Mouse (Mus musculus) monocyte, adult 5-6 weeks (primary cell): ENCODE data around the gene Pigb. TPM values are rescaled to one million over a fixed set of nuclear protein-coding genes. Genes with fewer than 3 reads are reported as not detected.
A peak's percentile ranks its signal among the peaks of the same experiment; 100 is the strongest.

Source experiments
- ATAC-seq: fragments of 153-309, 156-312 bp; replicated peaks from 2 replicates; pipeline ENCODE4 v1.8.0; 2017; ENCODE audit warnings: mild to moderate bottlenecking; ENCODE audit not compliant: low TSS enrichment, insufficient number of reproducible peaks, severe bottlenecking, poor library complexity, low FRiP score
- total RNA-seq: library from RNA; stranded (forward); fragments of 200-1000, 200-491, 200-594 nt; gene quantifications from 3 replicates; pipeline ENCODE4 v1.2.3, GENCODE M21; 2017

Pigb gene
- total RNA-seq, 1 experiment from 2014 or later: 5.2 TPM

- ATAC-seq: no peak
Observed at GRCm38 (mm10) chr9:73049833-73050232, 9.7 kb upstream of the Pigb start.

- no peak for ATAC-seq
Observed at GRCm38 (mm10) chr9:73048927-73049326, 8.7 kb upstream of the Pigb start.

GRCm38 (mm10) chr9:73047906-73048305 lies 7.7 kb upstream of the Pigb start:
- no peak for ATAC-seq

- no peak for ATAC-seq
Observed at GRCm38 (mm10) chr9:73045711-73046110, 5.5 kb upstream of the Pigb start.

DNA sequence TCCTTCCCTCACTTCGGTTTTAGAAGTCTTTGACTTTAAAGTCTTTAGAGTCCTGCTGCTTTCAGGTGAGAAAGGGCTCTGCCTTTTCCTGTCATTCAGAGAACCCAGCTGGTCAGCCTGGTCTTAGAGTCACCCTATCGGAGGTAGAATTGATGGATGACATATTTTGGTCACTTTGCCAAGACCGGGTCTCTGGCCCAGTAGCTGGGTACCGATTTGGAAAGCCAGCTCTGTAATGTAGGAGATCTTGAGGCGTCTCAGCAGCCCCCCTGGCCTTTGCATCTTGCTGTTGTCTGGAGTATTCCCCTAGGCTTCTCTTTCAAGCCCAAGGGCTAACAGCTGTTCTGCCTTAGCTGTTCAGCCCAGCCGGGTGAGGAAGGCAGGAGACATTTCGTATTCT lies 5.0 kb upstream of the Pigb start:
- no peak for ATAC-seq

DNA sequence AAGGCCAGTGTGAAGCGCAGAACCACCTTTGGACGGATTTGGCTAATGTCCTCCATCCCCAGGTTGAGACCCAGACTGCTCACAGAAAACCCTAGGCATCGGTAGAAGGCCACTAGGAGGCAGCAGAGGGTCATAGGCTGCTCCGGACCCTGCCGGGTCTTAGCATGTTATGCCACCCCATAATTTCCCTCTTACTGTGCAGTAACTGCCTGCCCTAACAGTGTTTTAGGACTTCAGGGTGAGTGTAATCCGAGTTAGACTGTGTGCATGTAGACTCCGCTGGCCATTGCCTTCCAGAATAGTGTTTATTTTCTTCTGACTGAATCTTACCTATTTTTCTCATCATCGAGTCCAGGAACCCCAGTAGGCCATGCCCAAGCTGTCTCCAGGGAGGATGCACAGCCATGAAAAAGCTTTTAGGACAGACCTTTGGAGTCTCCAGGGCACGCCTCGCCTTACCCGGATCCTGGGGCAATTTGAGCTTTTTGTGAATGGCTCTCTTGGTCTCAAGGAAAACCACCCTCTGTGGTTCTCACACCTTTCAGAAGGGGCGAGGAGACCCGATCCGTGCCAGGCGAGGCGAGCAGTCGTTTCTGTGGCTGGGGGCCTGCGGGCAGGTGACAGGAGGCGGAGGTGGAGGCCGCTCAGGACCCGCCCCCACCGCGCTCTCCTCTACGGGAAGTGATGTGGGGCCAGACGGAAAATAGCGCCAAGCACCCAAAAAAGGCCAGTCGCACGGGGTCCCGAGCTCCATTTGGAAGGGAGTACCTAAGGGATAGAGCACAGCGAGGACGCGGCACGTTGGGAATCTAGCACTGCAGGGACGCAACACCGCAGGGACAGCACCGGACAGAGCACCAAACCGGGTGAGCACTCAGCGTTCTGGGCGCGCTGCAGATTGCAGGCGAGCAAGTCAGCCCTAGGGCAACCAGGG lies 4.2 kb upstream of the Pigb start, which contains the start of gene Rab27a:
TSS of gene Rab27a (plus strand) at position 709 of the 934 bp plus-strand sequence.
- peak; percentile 89 for ATAC-seq

GRCm38 (mm10) chr9:73039222-73039945 lies 794 bp downstream of the Pigb start:
- peak; percentile 81 for ATAC-seq

- ATAC-seq: no peak
Observed at GRCm38 (mm10) chr9:73033406-73033805, 6.8 kb downstream of the Pigb start.

- ATAC-seq: no peak
Observed at GRCm38 (mm10) chr9:73031421-73031820, 8.8 kb downstream of the Pigb start.

GRCm38 (mm10) chr9:73030443-73030842 lies 9.7 kb downstream of the Pigb start:
- ATAC-seq: no peak

- ATAC-seq: no peak
Observed at GRCm38 (mm10) chr9:73025818-73026636, 14.2 kb downstream of the Pigb start.

- ATAC-seq: no peak
Observed at GRCm38 (mm10) chr9:73020566-73021097, 19.5 kb downstream of the Pigb start.

DNA sequence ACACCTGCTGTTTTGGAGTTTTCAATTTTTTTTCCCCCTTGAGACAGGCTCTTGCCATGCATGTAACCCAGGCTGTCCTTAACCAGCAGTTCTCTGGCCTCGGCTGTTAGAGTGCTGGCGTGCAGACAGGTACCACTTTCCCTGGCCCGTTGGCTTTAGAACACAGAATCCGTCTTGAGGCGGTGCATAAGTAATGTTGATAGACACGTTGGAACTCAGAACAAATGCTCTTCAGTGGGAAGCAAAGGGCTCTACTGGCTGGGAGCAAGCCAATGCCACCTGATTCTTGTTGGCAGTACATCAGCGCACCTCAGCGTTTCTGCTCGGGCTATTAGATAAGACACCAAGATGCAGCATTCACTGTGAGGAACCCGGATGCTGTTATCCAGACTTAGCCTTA lies 20.3 kb downstream of the Pigb start:
- no peak for ATAC-seq

- ATAC-seq: no peak
Observed at GRCm38 (mm10) chr9:73014724-73015123, 25.5 kb downstream of the Pigb start.

GRCm38 (mm10) chr9:73012629-73013028 lies 27.5 kb downstream of the Pigb start:
- no peak for ATAC-seq

GRCm38 (mm10) chr9:73008384-73008783 lies 31.8 kb downstream of the Pigb start:
- no peak for ATAC-seq

- ATAC-seq: no peak
Observed at GRCm38 (mm10) chr9:73006175-73006574, 34.0 kb downstream of the Pigb start.

DNA sequence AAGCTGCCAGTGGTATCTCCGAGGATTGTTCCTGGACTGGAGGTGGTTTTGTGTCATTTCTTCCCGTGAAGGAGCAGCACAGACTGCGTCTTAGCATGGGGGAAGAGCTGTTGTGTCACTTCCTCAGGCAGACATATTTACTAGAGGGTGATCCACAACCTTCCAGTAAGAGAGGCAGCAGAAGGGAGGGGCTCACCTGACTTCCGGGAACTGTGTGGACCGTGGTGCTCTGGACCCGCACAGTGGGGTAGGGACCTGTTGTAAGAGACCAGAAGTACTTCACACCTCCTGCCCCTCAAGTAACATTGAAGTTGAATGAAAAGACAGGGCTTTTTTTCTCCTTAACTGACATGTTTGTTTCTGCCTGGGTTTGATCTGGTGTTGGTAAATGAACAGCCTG lies 35.1 kb downstream of the Pigb start:
- no peak for ATAC-seq

GRCm38 (mm10) chr9:73004076-73004475 lies 36.1 kb downstream of the Pigb start:
- no peak for ATAC-seq
